Mouse (Mus musculus) kidney, adult 2 months (tissue): ENCODE measurements at regions not wholly inside any gene's neighbourhood (a gene's known extent, or its start where the extent isn't known, plus 50 kb on each side); places are given as distances from the start of the nearest gene placed in this dataset.

ENCODE experiments used
- CTCF ChIP-seq: fragments of 200-500 bp; conservative IDR thresholded peaks from 2 replicates; pipeline ENCODE4 v1.5.1; 2011; ENCODE audit warnings: low read depth, mild to moderate bottlenecking, control low read depth, low read length, moderate library complexity, mixed read lengths; ENCODE audit not compliant: insufficient read depth, insufficient read length
- POLR2A ChIP-seq: fragments of 200-500 bp; IDR thresholded peaks from one replicate; pipeline ENCODE4 v1.6.1; 2011; ENCODE audit warnings: low read depth, low read length, control low read depth

DNA sequence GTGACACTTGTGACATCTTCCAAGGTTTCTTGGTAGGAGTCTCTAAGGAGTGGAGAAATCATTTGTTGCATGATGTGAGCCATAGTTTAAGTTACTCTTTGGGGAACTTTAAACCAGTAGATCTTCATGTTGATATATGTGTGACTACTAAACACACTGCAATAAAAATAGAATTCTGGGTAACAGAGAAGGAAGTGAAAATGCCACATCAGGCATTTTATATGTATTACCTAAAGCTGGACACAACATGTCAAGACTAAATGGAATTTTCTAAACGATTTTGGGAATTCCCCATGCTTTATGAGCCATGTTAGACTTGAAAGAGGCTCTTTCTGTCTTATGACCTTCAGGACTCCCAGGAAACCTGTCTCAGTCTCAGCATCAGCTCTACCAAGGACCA is 104.6 kb upstream of the Igf1 start:
- no peak for TF ChIP-seq CTCF
- TF ChIP-seq POLR2A: no peak
